Comparison of ENCODE assay signal across 8 mouse cellular contexts in genomic region chr19:12595530-12596289, GRCm38 (mm10). TPM values are rescaled to one million over a fixed set of nuclear protein-coding genes. Genes with fewer than 3 reads are reported as not detected.
A peak's percentile ranks its signal among the peaks of the same experiment; 100 is the strongest.
DNase-seq lines count a peak whose midpoint lies in the region; ATAC-seq lines count a peak whose summit lies in the region.

No protein-coding gene starts in this region.

- peak; percentile 96 for ATAC-seq in hindbrain, embryonic 15.5 days (ENCODE audit: low FRiP score, low read depth)

- DNase-seq in adrenal gland, adult 18-20 months (ENCODE audit: low spot score in 2 of 2): peak; percentile 42 to 49
- DNase-seq in cerebellum, postnatal 36 days: peak; percentile 61 to 67
- DNase-seq in frontal cortex, postnatal 25 days (ENCODE audit: low spot score in 2 of 2): peak; percentile 23 to 26
- DNase-seq in left cerebral cortex, adult 18-20 months (ENCODE audit: low spot score in 2 of 2): peak; percentile 39 to 55
- DNase-seq in lung, postnatal 36 days: peak; percentile 75
- peak; percentile 56 for DNase-seq in retina, postnatal 7 days (ENCODE audit: low read depth, low spot score)
- DNase-seq in urinary bladder, postnatal 25 days (ENCODE audit: low spot score): peak; percentile 45

- peak overlapping the region; percentile 88 for H3K27ac ChIP-seq in hindbrain, embryonic 15.5 days (replicated peaks)

- no peaks in the 10 kb centered on the region for H3K9me3 ChIP-seq in hindbrain, embryonic 15.5 days

- no peaks in the 10 kb centered on the region for H3K27me3 ChIP-seq in hindbrain, embryonic 15.5 days

- H3K4me3 ChIP-seq in hindbrain, embryonic 15.5 days: peak overlapping the region; percentile 83

- 1% methylated on average over 49 of the region's 49 CpGs for WGBS in hindbrain, embryonic 15.5 days

- peak overlapping the region; percentile 89 for H3K9ac ChIP-seq in hindbrain, embryonic 15.5 days

- peaks cover 11% of the 10 kb centered on the region for H3K4me1 ChIP-seq in hindbrain, embryonic 15.5 days (replicated peaks)

- peak overlapping the region; percentile 86 for H3K4me2 ChIP-seq in hindbrain, embryonic 15.5 days

- no peaks in the 10 kb centered on the region for H3K36me3 ChIP-seq in hindbrain, embryonic 15.5 days

RNA-seq across cellular contexts. Expression of gene Gm4952, which starts 4.1 kb away (rescaled TPM):
- not detected for total RNA-seq in adrenal gland, adult 18-20 months (2021)
- polyA plus RNA-seq in hindbrain, embryonic 15.5 days (2015; fragmentation: Nextera tagmentation; extraction: Ambion mirVana): 0.10 and 0.31 TPM in 2 replicates
- not detected for total RNA-seq in left cerebral cortex, adult 18-20 months (2021)

RNA-seq across cellular contexts. Expression of gene Glyat, which starts 37.4 kb away (rescaled TPM):
- total RNA-seq in adrenal gland, adult 18-20 months (2021): under 1 TPM in 1 of 2 experiments, not detected in 1; 0.17 TPM
- polyA plus RNA-seq in hindbrain, embryonic 15.5 days (2015; fragmentation: Nextera tagmentation; extraction: Ambion mirVana): not detected in 2 replicates
- total RNA-seq in left cerebral cortex, adult 18-20 months (2021): not detected

RNA-seq across cellular contexts. Expression of gene Fam111a, which starts 50.2 kb away (rescaled TPM):
- 1 to 10 TPM; 3.2 to 4.8 TPM for total RNA-seq in adrenal gland, adult 18-20 months (2021)
- 6.6 and 7.9 TPM in 2 replicates for polyA plus RNA-seq in hindbrain, embryonic 15.5 days (2015; fragmentation: Nextera tagmentation; extraction: Ambion mirVana)
- 1 to 10 TPM; 1.5 to 2.0 TPM for total RNA-seq in left cerebral cortex, adult 18-20 months (2021)

Comparison
In these comparisons a context has a peak if more than half of its experiments do, and no peak if none do; other contexts are left out.
1. Peak in every context shown above with its lines: DNase-seq, ATAC-seq, H3K4me3 ChIP-seq and H3K27ac ChIP-seq.
2. DNase-seq: peak in every context shown above with its lines; median percentile 75 in lung, postnatal 36 days; 64 in cerebellum, postnatal 36 days; 56 in retina, postnatal 7 days; 47 in left cerebral cortex, adult 18-20 months; 46 in adrenal gland, adult 18-20 months; 45 in urinary bladder, postnatal 25 days; 24 in frontal cortex, postnatal 25 days.